Mouse (Mus musculus): ENCODE data around the gene Magt1.

DNA sequence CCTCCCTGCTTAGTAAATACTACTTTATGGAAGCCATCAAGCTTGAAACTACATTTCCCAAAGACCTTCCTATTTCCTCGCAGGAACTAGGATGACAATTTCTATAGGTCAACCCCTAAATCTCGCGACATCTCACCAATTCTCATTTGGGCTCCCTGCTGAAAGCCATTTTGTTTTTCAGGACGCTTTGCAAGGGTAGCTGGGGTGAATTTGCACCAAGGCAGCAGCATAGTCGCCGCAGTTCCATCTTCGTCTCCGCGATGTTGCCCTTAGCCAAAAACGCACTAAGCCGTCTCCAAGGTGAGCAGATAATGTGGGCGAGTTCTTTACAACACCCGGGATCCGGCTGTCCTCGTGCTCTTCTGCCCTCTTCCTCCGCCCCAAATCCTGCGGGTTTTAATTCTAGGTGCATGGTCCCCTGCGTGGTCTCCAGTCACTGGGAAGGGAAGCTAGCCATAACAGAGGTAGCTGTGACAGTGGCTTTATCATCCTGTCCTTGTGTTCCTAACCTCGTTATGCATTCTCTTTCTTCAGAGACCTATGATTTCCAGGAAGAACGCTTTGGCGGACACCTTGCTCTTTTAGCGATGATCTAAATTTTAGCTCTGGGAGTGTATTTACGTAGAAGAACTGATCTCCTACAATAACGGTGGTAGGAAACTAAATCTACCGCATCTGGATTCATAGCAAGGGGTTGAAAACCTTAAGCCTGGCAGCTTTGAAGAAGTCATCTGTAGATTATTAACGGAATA lies 4.0 kb upstream of the Magt1 start, which contains the start of gene Cox7b:
- TF ChIP-seq CTCF (IDR thresholded peaks at IDR 0.05; ENCODE audit: control insufficient read depth, insufficient read depth, insufficient replicate concordance, low read depth, low read length): no peak
- TF ChIP-seq POLR2A (IDR thresholded peaks at IDR 0.05; ENCODE audit: control insufficient read depth, low read depth, low read length): 0 out of 2 replicates have a peak, but pooled peaks have one; percentile 23
